Mouse (Mus musculus) olfactory bulb, adult 2 months (tissue): ENCODE results near the gene Lalba.

ENCODE experiments used
- CTCF ChIP-seq: fragments of 200-500 bp; IDR thresholded peaks from 2 replicates; pipeline ENCODE4 v1.5.1; 2012; ENCODE audit warnings: low read depth, mild to moderate bottlenecking, low read length, moderate library complexity; ENCODE audit not compliant: insufficient read depth
- POLR2A ChIP-seq: fragments of 200-500 bp; IDR thresholded peaks from 2 replicates; pipeline ENCODE4 v1.6.1; 2012; ENCODE audit warnings: mild to moderate bottlenecking, low read depth, low read length, moderate library complexity; ENCODE audit not compliant: insufficient read depth

DNA sequence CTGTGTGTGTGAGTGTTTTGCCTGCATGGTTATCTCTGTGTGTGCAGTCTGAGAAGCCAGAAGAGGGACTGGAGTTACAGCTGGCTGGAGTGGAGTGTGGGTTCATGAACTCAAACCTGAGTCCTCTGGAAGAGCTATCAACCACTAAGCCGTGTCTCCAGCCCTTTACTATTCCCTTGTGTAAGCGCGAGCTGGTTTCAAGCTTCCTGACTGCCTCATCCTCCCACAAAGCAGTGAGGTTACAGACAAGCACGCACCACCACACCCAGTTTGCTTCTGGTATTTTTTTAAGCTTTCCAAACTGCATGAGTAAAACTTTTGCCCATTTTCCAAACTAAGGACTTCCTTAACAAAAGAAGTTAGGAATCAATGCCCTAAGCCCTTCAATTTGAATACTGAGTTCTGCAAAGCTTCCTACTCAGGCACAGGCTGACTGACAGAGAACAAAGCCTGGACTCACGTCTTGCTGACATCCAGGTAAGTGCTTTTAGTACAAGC is 45.6 kb upstream of the Lalba start:
- no peak for TF ChIP-seq CTCF
- no peak for TF ChIP-seq POLR2A
